Mouse (Mus musculus): ENCODE measurements around the gene Grap. TPM values are rescaled to one million over a fixed set of nuclear protein-coding genes. Genes with fewer than 3 reads are reported as not detected.

Gene Grap
- polyA plus RNA-seq, 1 experiment from 2014 or later, result 6.8 TPM

DNA sequence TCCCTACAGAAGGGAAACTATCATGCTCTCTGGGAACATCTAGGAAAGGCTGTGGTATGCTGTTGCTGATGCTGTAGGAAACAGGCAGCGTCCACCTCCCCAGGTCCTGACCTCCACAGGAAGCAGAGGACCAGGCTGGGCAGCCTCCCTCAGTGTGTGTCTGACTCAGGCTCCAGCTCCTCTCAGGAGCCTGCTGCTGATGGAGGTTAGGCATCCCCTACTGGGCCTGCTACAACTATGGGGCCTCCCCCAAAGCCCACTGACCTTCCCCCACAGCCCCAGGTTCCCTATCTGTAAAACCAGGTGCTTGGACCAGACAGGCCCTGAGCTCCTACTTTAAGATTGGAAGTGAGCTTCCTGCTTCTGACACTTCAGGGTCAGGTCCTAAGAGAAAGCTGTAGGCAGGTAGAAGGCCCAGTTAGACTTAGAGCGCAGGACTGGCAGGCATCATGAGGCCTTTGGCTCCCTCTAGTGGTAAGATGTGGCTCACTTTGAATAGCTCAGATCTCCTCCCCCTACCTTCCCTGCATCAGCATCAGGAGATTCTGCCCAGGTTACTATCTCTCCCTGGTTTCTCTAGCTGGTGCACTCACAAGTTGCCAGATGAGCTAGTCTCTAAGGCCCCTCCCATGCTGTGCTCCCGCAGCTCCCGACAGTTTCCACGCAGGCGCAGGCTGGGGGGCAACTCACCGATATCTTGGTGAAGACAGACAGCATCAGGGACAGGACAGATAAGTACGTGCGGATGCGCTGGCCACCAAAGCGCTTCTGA lies 61.5 kb downstream of the Grap start:
- no peak overlapping the region for H3K4me2 ChIP-seq (replicated peaks; ENCODE audit: low read depth, low read length)
- peak; percentile 90 for DNase-seq (ENCODE audit: low spot score)
- no peaks in the 10 kb centered on the region for H3K9me3 ChIP-seq (ENCODE audit: control insufficient read depth, low read length)
- H3K27me3 ChIP-seq (ENCODE audit: control insufficient read depth, insufficient read depth, low read length), result no peaks in the 10 kb centered on the region; the same call in 1 of the 2 replicates
- no peaks in the 10 kb centered on the region for H3K36me3 ChIP-seq (ENCODE audit: control insufficient read depth, insufficient read depth, low read length)
- no peak overlapping the region for H3K4me3 ChIP-seq (ENCODE audit: low read depth, low read length)
- H3K9ac ChIP-seq (ENCODE audit: low read depth, low read length), result no peak overlapping the region
- no peaks in the 10 kb centered on the region for H3K4me1 ChIP-seq (replicated peaks; ENCODE audit: control insufficient read depth, insufficient read depth, low read length)
- WGBS, result 49% methylated on average over 11 of the region's 11 CpGs
- ATAC-seq (ENCODE audit: low FRiP score), result peak; percentile 51; the same call in 1 of the 2 replicates
- H3K27ac ChIP-seq (ENCODE audit: low read depth, low read length), result no peak overlapping the region

DNA sequence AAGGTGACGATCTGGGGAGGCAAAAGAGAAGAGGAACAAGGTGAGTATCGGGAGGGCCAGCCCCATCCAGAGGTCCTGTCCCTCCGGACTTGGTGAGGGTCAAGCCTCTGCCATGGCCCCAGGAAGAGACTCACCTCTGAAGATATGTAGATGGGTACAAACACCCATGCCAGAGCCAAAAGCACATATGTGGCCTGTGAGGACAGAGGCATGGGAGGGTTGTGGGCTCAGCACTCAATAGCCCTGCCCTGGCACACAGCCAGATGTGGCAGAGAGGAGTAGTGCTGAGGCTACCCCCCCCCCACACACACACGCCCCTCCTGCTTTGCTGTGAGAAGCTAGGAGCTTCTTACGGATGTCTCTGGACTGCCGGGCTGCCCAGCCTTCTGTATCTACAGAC lies 62.1 kb downstream of the Grap start:
- Histone ChIP-seq H3K4me3 (ENCODE audit: low read depth, low read length) (no peak overlapping the region), H3K4me1 (replicated peaks; ENCODE audit: control insufficient read depth, insufficient read depth, low read length) (no peaks in the 10 kb centered on the region), H3K27ac (ENCODE audit: low read depth, low read length) (no peak overlapping the region), H3K4me2 (replicated peaks; ENCODE audit: low read depth, low read length) (no peak overlapping the region), H3K36me3 (ENCODE audit: control insufficient read depth, insufficient read depth, low read length) (no peaks in the 10 kb centered on the region), H3K9me3 (ENCODE audit: control insufficient read depth, low read length) (no peaks in the 10 kb centered on the region), H3K27me3 (ENCODE audit: control insufficient read depth, insufficient read depth, low read length) (no peaks in the 10 kb centered on the region; the same call in 1 of the 2 replicates), H3K9ac (ENCODE audit: low read depth, low read length) (no peak overlapping the region)
- DNase-seq (ENCODE audit: low spot score), result no peak
- ATAC-seq (ENCODE audit: low FRiP score), result no peak
- WGBS, result 74% methylated on average over 6 of the region's 6 CpGs

GRCm38 (mm10) chr11:61717990-61718389 lies 64.9 kb downstream of the Grap start:
- Histone ChIP-seq H3K27ac (ENCODE audit: low read depth, low read length) (no peak overlapping the region), H3K4me1 (replicated peaks; ENCODE audit: control insufficient read depth, insufficient read depth, low read length) (no peaks in the 10 kb centered on the region), H3K36me3 (ENCODE audit: control insufficient read depth, insufficient read depth, low read length) (no peaks in the 10 kb centered on the region), H3K4me2 (replicated peaks; ENCODE audit: low read depth, low read length) (no peak overlapping the region), H3K4me3 (ENCODE audit: low read depth, low read length) (no peak overlapping the region), H3K9me3 (ENCODE audit: control insufficient read depth, low read length) (no peaks in the 10 kb centered on the region), H3K9ac (ENCODE audit: low read depth, low read length) (no peak overlapping the region), H3K27me3 (ENCODE audit: control insufficient read depth, insufficient read depth, low read length) (no peaks in the 10 kb centered on the region; the same call in 1 of the 2 replicates)
- no peak for ATAC-seq (ENCODE audit: low FRiP score)
- no peak for DNase-seq (ENCODE audit: low spot score)
- 74% methylated on average over 5 of the region's 5 CpGs for WGBS

GRCm38 (mm10) chr11:61719387-61719786 lies 66.3 kb downstream of the Grap start:
- no peak overlapping the region for H3K27ac ChIP-seq (ENCODE audit: low read depth, low read length)
- no peaks in the 10 kb centered on the region for H3K36me3 ChIP-seq (ENCODE audit: control insufficient read depth, insufficient read depth, low read length)
- DNase-seq (ENCODE audit: low spot score), result no peak
- H3K9ac ChIP-seq (ENCODE audit: low read depth, low read length), result no peak overlapping the region
- no peaks in the 10 kb centered on the region; the same call in 1 of the 2 replicates for H3K27me3 ChIP-seq (ENCODE audit: control insufficient read depth, insufficient read depth, low read length)
- H3K4me3 ChIP-seq (ENCODE audit: low read depth, low read length), result no peak overlapping the region
- no peak for ATAC-seq (ENCODE audit: low FRiP score)
- no peaks in the 10 kb centered on the region for H3K9me3 ChIP-seq (ENCODE audit: control insufficient read depth, low read length)
- 57% methylated on average over 3 of the region's 3 CpGs for WGBS
- H3K4me1 ChIP-seq (replicated peaks; ENCODE audit: control insufficient read depth, insufficient read depth, low read length), result no peaks in the 10 kb centered on the region
- no peak overlapping the region for H3K4me2 ChIP-seq (replicated peaks; ENCODE audit: low read depth, low read length)

DNA sequence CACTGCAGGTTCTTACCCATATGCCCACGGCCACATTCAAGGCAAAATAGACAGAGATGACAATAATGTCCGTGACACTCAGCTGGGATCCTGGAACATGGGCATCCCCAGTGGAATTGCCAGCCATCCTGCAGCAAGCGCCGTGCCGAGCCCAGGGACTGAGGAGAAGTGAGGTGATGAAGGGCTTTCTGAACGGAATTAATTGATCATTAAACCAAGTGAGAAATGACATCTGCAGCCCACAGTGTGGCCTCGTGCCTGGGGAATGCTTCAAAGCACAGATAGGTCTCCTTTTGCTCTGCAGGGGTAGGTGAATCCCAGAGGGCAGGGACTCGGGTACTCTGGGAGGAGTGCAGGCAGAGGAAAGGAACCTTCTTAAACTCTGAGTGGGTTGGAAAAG lies 66.8 kb downstream of the Grap start:
- Histone ChIP-seq H3K9ac (ENCODE audit: low read depth, low read length) (no peak overlapping the region), H3K4me1 (replicated peaks; ENCODE audit: control insufficient read depth, insufficient read depth, low read length) (no peaks in the 10 kb centered on the region), H3K36me3 (ENCODE audit: control insufficient read depth, insufficient read depth, low read length) (no peaks in the 10 kb centered on the region), H3K27me3 (ENCODE audit: control insufficient read depth, insufficient read depth, low read length) (no peaks in the 10 kb centered on the region; the same call in 1 of the 2 replicates), H3K4me3 (ENCODE audit: low read depth, low read length) (no peak overlapping the region), H3K27ac (ENCODE audit: low read depth, low read length) (no peak overlapping the region), H3K9me3 (ENCODE audit: control insufficient read depth, low read length) (no peaks in the 10 kb centered on the region), H3K4me2 (replicated peaks; ENCODE audit: low read depth, low read length) (no peak overlapping the region)
- ATAC-seq (ENCODE audit: low FRiP score), result no peak
- WGBS, result 76% methylated on average over 8 of the region's 8 CpGs
- DNase-seq (ENCODE audit: low spot score), result no peak

GRCm38 (mm10) chr11:61720636-61721035 lies 67.6 kb downstream of the Grap start, which contains the start of gene Slc5a10:
TSS of gene Slc5a10 (minus strand) at chr11:61720826.
- Histone ChIP-seq H3K9me3 (ENCODE audit: control insufficient read depth, low read length) (no peaks in the 10 kb centered on the region), H3K4me1 (replicated peaks; ENCODE audit: control insufficient read depth, insufficient read depth, low read length) (no peaks in the 10 kb centered on the region), H3K27ac (ENCODE audit: low read depth, low read length) (no peak within 1 kb of the TSS), H3K36me3 (ENCODE audit: control insufficient read depth, insufficient read depth, low read length) (no peaks in the 10 kb centered on the region), H3K4me2 (replicated peaks; ENCODE audit: low read depth, low read length) (no peak within 1 kb of the TSS), H3K27me3 (ENCODE audit: control insufficient read depth, insufficient read depth, low read length) (no peaks in the 10 kb centered on the region), H3K9ac (ENCODE audit: low read depth, low read length) (no peak within 1 kb of the TSS), H3K4me3 (ENCODE audit: low read depth, low read length) (no peak within 1 kb of the TSS)
- no peak for DNase-seq (ENCODE audit: low spot score)
- WGBS, result 90% methylated on average over 3 of the region's 3 CpGs
- ATAC-seq (ENCODE audit: low FRiP score), result no peak

DNA sequence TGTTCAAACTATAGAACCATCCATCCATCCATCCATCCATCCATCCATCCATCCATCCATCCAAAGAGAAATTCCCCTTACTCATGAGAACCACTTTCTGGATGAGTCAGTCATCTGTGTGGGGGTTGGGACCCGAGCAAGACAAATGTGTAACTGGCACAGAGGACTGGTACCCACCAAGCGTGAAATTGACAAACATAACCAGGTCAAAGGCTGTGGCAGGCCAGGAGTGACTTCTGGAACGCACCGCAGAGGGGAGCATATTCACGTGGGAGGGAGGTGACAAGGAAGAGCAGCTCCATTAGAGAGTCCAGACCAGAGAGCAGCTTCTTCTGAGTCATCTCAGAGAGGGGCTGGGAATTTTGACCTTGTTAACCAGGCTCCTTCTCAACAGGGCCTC lies 69.0 kb downstream of the Grap start:
- H3K9me3 ChIP-seq (ENCODE audit: control insufficient read depth, low read length), result no peaks in the 10 kb centered on the region
- H3K4me2 ChIP-seq (replicated peaks; ENCODE audit: low read depth, low read length), result no peak overlapping the region
- H3K27ac ChIP-seq (ENCODE audit: low read depth, low read length), result no peak overlapping the region
- H3K4me1 ChIP-seq (replicated peaks; ENCODE audit: control insufficient read depth, insufficient read depth, low read length), result no peaks in the 10 kb centered on the region
- no peak overlapping the region for H3K9ac ChIP-seq (ENCODE audit: low read depth, low read length)
- H3K36me3 ChIP-seq (ENCODE audit: control insufficient read depth, insufficient read depth, low read length), result no peaks in the 10 kb centered on the region
- H3K27me3 ChIP-seq (ENCODE audit: control insufficient read depth, insufficient read depth, low read length), result no peaks in the 10 kb centered on the region
- H3K4me3 ChIP-seq (ENCODE audit: low read depth, low read length), result no peak overlapping the region
- ATAC-seq (ENCODE audit: low FRiP score) (no peak), DNase-seq (ENCODE audit: low spot score) (no peak)
- WGBS, result 54% methylated on average over 5 of the region's 5 CpGs

Other genes starting within 250 kb of the Grap start
- 0.56 and 0.74 TPM in 2 replicates for gene Rnf112, start 199.1 kb upstream of the Grap start, polyA plus RNA-seq (2014; fragmentation: Nextera tagmentation; extraction: Ambion mirVana)
- gene Mfap4, start 167.8 kb upstream of the Grap start, polyA plus RNA-seq (2014; fragmentation: Nextera tagmentation; extraction: Ambion mirVana), result 111 and 132 TPM in 2 replicates
- 51.5 and 54.7 TPM in 2 replicates for gene Mapk7, start 158.9 kb upstream of the Grap start, polyA plus RNA-seq (2014; fragmentation: Nextera tagmentation; extraction: Ambion mirVana)
- 34.3 and 42.1 TPM in 2 replicates for gene B9d1, start 148.1 kb upstream of the Grap start, polyA plus RNA-seq (2014; fragmentation: Nextera tagmentation; extraction: Ambion mirVana)
- 28.8 and 34.2 TPM in 2 replicates for gene Epn2, start 73.6 kb upstream of the Grap start, polyA plus RNA-seq (2014; fragmentation: Nextera tagmentation; extraction: Ambion mirVana)
- gene Fam83g, start 30.8 kb downstream of the Grap start, polyA plus RNA-seq (2014; fragmentation: Nextera tagmentation; extraction: Ambion mirVana), result 0.18 and 0.31 TPM in 2 replicates
- gene Slc5a10, start 67.6 kb downstream of the Grap start, polyA plus RNA-seq (2014; fragmentation: Nextera tagmentation; extraction: Ambion mirVana), result 0.09 TPM in 1 of 2 replicates, not detected in the other
- gene Prpsap2, start 108.8 kb downstream of the Grap start, polyA plus RNA-seq (2014; fragmentation: Nextera tagmentation; extraction: Ambion mirVana), result 42.3 and 44.9 TPM in 2 replicates
- gene Ulk2, start 201.8 kb downstream of the Grap start, polyA plus RNA-seq (2014; fragmentation: Nextera tagmentation; extraction: Ambion mirVana), result 28.6 and 32.7 TPM in 2 replicates

Data from hindbrain, embryonic 11.5 days (tissue).